Mouse (Mus musculus): Measurements from ENCODE around the gene Polr3gl.

- TF ChIP-seq CTCF (IDR thresholded peaks at IDR 0.05; ENCODE audit: low read depth), result no peak
- TF ChIP-seq EP300 (IDR thresholded peaks at IDR 0.05; ENCODE audit: low read depth), result no peak
Measured at GRCm38 (mm10) chr3:96595661-96596060, 1.7 kb upstream of the Polr3gl start.
